Mouse (Mus musculus) G1E-ER4 (cell line): ENCODE results near the gene Uimc1. TPM values are rescaled to one million over a fixed set of nuclear protein-coding genes. Genes with fewer than 3 reads are reported as not detected.

Experiments used
- GATA1 ChIP-seq: IDR thresholded peaks from one replicate; pipeline ENCODE4 v1.8.0; 2012; ENCODE audit warnings: low read length, inconsistent platforms
- polyA plus RNA-seq: library from polyadenylated mRNA; stranded (reverse); fragments of >175 nt; gene quantifications from 2 replicates; pipeline ENCODE4 v1.2.3, GENCODE M21; 2012

The Uimc1 gene
- polyA plus RNA-seq, result 3.9 and 5.7 TPM in 2 replicates

DNA sequence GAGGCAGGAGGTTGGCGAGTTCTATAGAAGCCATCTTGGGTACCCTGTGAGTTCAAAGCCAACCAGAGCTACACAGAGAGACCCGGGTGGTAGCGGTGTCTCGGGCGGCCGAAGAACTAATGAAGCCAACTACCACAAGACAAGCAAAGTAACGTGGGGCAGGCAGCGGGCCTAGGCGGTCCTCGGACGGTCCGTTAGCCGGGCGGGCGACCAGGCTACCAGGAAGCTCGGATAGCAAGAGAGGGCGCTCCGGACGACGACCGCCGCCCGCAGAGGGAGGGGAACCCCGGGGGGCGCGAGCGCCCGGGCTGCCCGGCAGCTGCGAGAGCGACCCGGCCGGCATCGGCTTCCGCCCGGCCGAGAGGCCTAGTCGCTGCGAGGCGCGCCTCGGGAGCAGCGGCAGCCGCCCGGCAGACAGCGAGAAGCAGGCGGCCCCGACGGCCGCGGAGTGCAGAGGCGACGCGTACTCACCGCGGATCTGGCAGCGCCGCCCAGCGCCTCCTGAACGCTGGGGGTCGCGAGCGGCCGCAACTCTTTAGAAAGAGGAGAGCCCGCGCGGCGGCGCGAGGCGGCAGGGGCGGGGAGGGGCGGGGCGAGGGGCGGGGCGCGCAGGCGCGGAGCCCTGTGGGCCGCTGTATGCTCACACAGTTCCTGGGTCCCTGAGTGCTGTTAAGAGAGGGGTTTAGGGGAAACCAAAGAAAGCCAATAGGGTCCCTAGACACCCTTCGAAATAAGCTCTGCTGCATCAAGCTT is at the start of gene Uimc1:
Uimc1 (minus strand) TSS at position 575 of the 753 bp plus-strand sequence.
- no peak for TF ChIP-seq GATA1

- no peak for TF ChIP-seq GATA1
These were observed 40.2 kb upstream of the Uimc1 start for GRCm38 (mm10) chr13:55140271-55140670.

DNA sequence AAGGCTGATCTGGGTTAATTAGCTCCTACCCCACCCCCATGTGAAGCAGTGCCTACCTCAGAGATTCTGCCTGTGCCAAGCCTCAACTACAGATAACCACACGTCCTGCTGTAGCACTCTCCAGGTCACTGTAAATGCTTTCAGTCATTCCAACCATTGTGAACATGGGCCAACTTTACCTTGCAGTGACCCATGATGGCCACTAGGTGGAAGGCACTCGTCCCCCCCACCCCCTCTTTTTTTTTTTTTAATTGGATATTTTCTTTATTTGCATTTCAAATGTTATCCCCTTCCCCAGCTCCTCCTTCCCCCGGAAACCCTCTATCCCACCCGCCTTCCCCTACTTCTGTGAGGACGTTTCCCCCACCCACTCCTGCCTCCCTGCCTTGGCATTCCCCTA is 35.3 kb upstream of the Uimc1 start:
- TF ChIP-seq GATA1, result no peak

DNA sequence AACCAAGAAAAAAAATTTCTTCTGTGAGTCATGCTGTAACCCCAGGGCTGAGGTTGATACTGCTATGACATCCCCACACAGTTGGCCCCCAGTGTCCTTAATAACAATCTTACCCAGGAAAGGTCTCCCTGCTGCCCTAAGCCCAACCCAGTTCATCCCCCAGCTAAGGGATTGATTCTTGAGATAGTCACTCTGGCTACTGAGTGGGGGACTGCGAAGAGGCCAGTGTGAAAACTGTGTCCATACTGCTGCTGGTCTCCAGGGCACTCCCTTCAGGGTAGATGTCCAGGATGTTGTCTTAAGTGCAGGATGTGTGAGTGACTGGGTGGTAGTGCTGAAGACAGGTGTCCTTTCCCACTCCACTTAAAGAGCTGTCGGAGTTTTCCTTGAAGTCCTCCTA is 33.3 kb upstream of the Uimc1 start, which contains the start of gene Gm17617:
Gm17617 (minus strand) TSS at position 101 of the 400 bp plus-strand sequence.
- no peak for TF ChIP-seq GATA1

- no peak for TF ChIP-seq GATA1
These were observed 24.8 kb upstream of the Uimc1 start for GRCm38 (mm10) chr13:55124903-55125302.

- TF ChIP-seq GATA1, result no peak
These were observed 14.3 kb upstream of the Uimc1 start for GRCm38 (mm10) chr13:55114375-55114774.

GRCm38 (mm10) chr13:55107694-55108093 is 7.6 kb upstream of the Uimc1 start:
- no peak for TF ChIP-seq GATA1

GRCm38 (mm10) chr13:55107116-55107515 is 7.0 kb upstream of the Uimc1 start:
- no peak for TF ChIP-seq GATA1

GRCm38 (mm10) chr13:55105953-55106691 is 6.0 kb upstream of the Uimc1 start:
- no peak for TF ChIP-seq GATA1

- TF ChIP-seq GATA1, result no peak
These were observed 5.2 kb upstream of the Uimc1 start, which contains the start of gene Zfp346 for GRCm38 (mm10) chr13:55105045-55105952. TSS of gene Zfp346 (plus strand) at chr13:55105311.

DNA sequence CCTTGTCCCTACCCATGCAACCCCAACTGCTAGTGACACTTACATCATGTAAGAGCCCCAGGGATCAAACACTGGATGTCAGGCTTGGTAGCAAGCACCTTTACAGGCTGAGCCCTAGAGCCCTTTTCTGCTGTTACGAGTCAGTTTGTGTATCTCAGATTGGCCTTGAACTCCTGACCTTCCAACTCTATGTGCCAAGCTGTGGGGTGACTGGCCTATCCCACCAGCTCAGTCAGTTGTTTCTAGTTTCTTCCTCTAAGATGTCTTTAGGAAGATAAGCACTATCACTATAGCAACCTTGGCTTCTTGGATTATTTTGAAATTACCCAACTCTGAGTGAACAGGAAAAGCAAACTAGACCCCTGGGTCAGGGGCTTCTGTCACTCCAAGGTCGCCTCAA is 3.3 kb upstream of the Uimc1 start:
- no peak for TF ChIP-seq GATA1

GRCm38 (mm10) chr13:55102366-55102765 is 2.3 kb upstream of the Uimc1 start:
- no peak for TF ChIP-seq GATA1

DNA sequence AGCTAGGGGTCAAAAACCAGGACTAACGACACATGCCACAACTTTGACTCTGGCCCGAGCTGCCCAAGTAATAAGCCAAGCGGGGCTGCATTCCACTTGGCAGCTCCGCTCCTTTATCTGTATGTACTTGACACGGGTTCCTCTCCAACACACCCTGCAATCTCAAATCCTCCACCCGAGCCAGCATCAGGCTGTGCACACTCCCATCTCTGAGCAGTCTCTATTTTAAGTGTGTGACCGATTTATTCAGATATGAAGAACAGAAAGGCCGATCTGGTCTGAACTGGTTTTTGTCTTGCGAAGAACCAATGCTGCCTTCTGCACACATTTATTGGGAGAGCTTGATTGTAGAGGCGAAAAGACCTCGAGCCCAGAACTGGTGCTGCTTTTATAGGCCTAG is 1.5 kb upstream of the Uimc1 start:
- TF ChIP-seq GATA1, result no peak

DNA sequence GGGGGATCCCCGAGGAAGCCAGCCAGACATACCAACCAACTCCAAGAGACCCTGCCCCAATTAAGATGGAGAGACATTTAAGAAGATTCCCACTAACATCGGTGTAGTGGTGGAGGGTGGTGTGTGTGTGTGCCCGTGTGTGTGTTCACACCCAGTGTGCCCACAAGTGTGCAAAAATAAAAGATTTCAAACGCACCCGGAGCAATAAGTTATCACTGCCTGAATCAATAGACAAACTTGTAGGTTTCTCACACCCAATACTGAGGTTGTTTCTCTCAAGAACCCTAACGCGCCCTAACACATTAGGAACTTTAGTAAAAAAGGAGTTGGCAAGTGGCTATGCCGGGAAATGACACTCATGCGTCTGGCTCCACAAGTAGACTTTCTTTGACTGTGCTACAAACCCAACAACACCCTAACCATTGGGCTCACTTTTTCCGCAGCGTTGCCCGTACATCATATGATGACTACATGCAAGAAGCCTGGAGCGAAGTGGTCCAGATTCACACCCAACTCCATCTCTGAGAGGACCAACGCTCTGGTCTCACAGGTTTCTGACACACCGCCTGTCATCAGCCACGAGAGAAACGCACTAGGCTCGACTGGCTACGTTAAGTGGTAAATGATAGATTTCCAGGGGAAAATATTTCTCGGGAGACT is 904 bp downstream of the Uimc1 start:
- no peak for TF ChIP-seq GATA1

GRCm38 (mm10) chr13:55092588-55092987 is 7.5 kb downstream of the Uimc1 start:
- TF ChIP-seq GATA1, result no peak
